Mouse (Mus musculus) kidney, embryonic 14.5 days (tissue): ENCODE measurements at regions not wholly inside any gene's neighbourhood (a gene's known extent, or its start where the extent isn't known, plus 50 kb on each side); places are given as distances from the start of the nearest gene placed in this dataset.
A peak's percentile ranks its signal among the peaks of the same experiment; 100 is the strongest.

Source experiments
- ATAC-seq: fragments of 200-750 bp; cut with Nextera tagmentation; 2 replicates; pipeline ENCODE4 v1.8.0; 2017; ENCODE audit warnings: moderate number of reproducible peaks, mild to moderate bottlenecking, moderate TSS enrichment, moderate library complexity; ENCODE audit not compliant: low FRiP score, low TSS enrichment
- H3K27ac ChIP-seq: fragments of 300-500 bp; sonication (generic); 2 replicates; pipeline ENCODE4 v1.5.1; 2014; ENCODE audit warnings: low read depth, mild to moderate bottlenecking, low read length, moderate library complexity, mixed read lengths
- H3K27me3 ChIP-seq: fragments of 300-500 bp; sonication (generic); 2 replicates; pipeline ENCODE4 v1.6.1; 2014; ENCODE audit warnings: mild to moderate bottlenecking, low read length; ENCODE audit not compliant: control insufficient read depth, insufficient read depth
- H3K36me3 ChIP-seq: fragments of 300-500 bp; sonication (generic); 2 replicates; pipeline ENCODE4 v1.6.1; 2014; ENCODE audit warnings: low read length, mixed read lengths; ENCODE audit not compliant: control insufficient read depth, insufficient read depth
- H3K4me1 ChIP-seq: fragments of 300-500 bp; sonication (generic); 2 replicates; pipeline ENCODE4 v1.6.1; 2014; ENCODE audit warnings: low read length, mixed read lengths; ENCODE audit not compliant: control insufficient read depth, insufficient read depth
- H3K4me2 ChIP-seq: fragments of 300-500 bp; sonication (generic); replicated peaks from 2 replicates; pipeline ENCODE4 v1.6.1; 2014; ENCODE audit warnings: low read depth, mild to moderate bottlenecking, low read length
- H3K4me3 ChIP-seq: fragments of 300-500 bp; sonication (generic); 2 replicates; pipeline ENCODE4 v1.5.1; 2014; ENCODE audit warnings: mild to moderate bottlenecking, low read length
- H3K9ac ChIP-seq: fragments of 300-500 bp; sonication (generic); 2 replicates; pipeline ENCODE4 v1.6.1; 2014; ENCODE audit warnings: low read depth, mild to moderate bottlenecking, low read length, moderate library complexity
- H3K9me3 ChIP-seq: fragments of 300-500 bp; sonication (generic); 2 replicates; pipeline ENCODE4 v1.6.1; 2016; ENCODE audit warnings: low read length; ENCODE audit not compliant: control insufficient read depth
- WGBS: fragments of 180-500 bp; shearing (Covaris S2); extraction: QIAGEN DNeasy Blood & Tissue Kit; methylation state at CpG from one replicate; pipeline ENCODE4 v1.1.7; 2014; 5-methylcytosine and 5-hydroxymethylcytosine counted together

- H3K27ac ChIP-seq, result no peak overlapping the region
- ATAC-seq, result no peak
These were observed 395.8 kb downstream of the Actr3 start for GRCm38 (mm10) chr1:125039572-125040326.

GRCm38 (mm10) chr1:125013301-125013700, 422.2 kb downstream of the Actr3 start:
- Histone ChIP-seq H3K4me1 (no peaks in the 10 kb centered on the region), H3K27ac (no peak overlapping the region), H3K4me3 (no peak overlapping the region), H3K4me2 (no peak overlapping the region), H3K9ac (no peak overlapping the region), H3K27me3 (no peaks in the 10 kb centered on the region), H3K9me3 (no peaks in the 10 kb centered on the region), H3K36me3 (no peaks in the 10 kb centered on the region)
- no peak for ATAC-seq
- 83% methylated on average over 4 of the region's 4 CpGs for WGBS

More at GRCm38 (mm10) chr1:125039572-125040326, 395.8 kb downstream of the Actr3 start:
- Histone ChIP-seq H3K9ac (no peak overlapping the region), H3K4me2 (no peak overlapping the region), H3K27me3 (no peaks in the 10 kb centered on the region), H3K36me3 (no peaks in the 10 kb centered on the region), H3K4me3 (no peak overlapping the region), H3K9me3 (no peaks in the 10 kb centered on the region; the same call in 1 of the 2 replicates), H3K4me1 (no peaks in the 10 kb centered on the region)
- 52% methylated on average over 4 of the region's 4 CpGs for WGBS

GRCm38 (mm10) chr1:125011893-125012292, 423.6 kb downstream of the Actr3 start:
- Histone ChIP-seq H3K4me2 (no peak overlapping the region), H3K4me3 (no peak overlapping the region), H3K9me3 (no peaks in the 10 kb centered on the region), H3K9ac (no peak overlapping the region), H3K36me3 (no peaks in the 10 kb centered on the region), H3K27me3 (no peaks in the 10 kb centered on the region), H3K27ac (no peak overlapping the region), H3K4me1 (no peaks in the 10 kb centered on the region)
- no peak for ATAC-seq
- WGBS, result 87% methylated on average over 2 of the region's 2 CpGs

DNA sequence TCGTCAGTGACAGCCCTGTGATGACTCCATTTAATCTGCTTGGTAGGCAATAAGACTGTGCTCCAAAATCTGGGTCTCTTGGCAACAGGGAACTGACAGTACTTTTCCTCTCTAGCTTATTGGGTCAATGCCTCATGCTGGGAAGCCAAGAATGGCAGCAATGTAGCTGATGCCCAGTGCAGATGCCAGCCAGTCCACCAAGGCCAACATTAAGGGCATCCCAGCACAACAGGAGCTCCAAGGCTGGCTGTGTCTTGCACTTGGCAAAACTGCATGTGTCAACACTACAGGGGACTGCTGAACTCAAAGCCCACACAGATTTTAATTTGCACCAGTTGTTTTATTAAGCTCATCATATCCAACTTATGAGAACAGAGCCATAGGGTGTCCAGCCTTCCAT, 437.9 kb downstream of the Actr3 start:
- Histone ChIP-seq H3K4me1 (no peaks in the 10 kb centered on the region), H3K27ac (no peak overlapping the region), H3K9me3 (no peaks in the 10 kb centered on the region), H3K36me3 (no peaks in the 10 kb centered on the region), H3K4me2 (no peak overlapping the region), H3K27me3 (no peaks in the 10 kb centered on the region), H3K9ac (no peak overlapping the region), H3K4me3 (no peak overlapping the region)
- WGBS, result 68% methylated on average over 1 of the region's 1 CpGs
- no peak for ATAC-seq

GRCm38 (mm10) chr1:124950849-124951248, 484.7 kb downstream of the Actr3 start:
- H3K4me2 ChIP-seq, result no peak overlapping the region
- no peak for ATAC-seq
- H3K4me3 ChIP-seq, result no peak overlapping the region
- no peaks in the 10 kb centered on the region for H3K27me3 ChIP-seq
- no peak overlapping the region for H3K9ac ChIP-seq
- no peaks in the 10 kb centered on the region for H3K36me3 ChIP-seq
- H3K27ac ChIP-seq, result no peak overlapping the region
- no peaks in the 10 kb centered on the region for H3K4me1 ChIP-seq
- no peaks in the 10 kb centered on the region for H3K9me3 ChIP-seq

- Histone ChIP-seq H3K27me3 (no peaks in the 10 kb centered on the region), H3K27ac (no peak overlapping the region), H3K4me1 (no peaks in the 10 kb centered on the region), H3K4me3 (no peak overlapping the region), H3K9me3 (no peaks in the 10 kb centered on the region), H3K4me2 (no peak overlapping the region), H3K9ac (no peak overlapping the region), H3K36me3 (no peaks in the 10 kb centered on the region)
- 0 out of 2 replicates have a peak, but pooled peaks have one; percentile 35 for ATAC-seq
These were observed 531.2 kb downstream of the Actr3 start for GRCm38 (mm10) chr1:124904373-124904772.

- WGBS, result 92% methylated on average over 3 of the region's 3 CpGs
- no peaks in the 10 kb centered on the region for H3K4me1 ChIP-seq
- no peak overlapping the region for H3K4me2 ChIP-seq
- H3K27ac ChIP-seq, result no peak overlapping the region
- H3K36me3 ChIP-seq, result no peaks in the 10 kb centered on the region
- no peaks in the 10 kb centered on the region for H3K27me3 ChIP-seq
- no peak overlapping the region for H3K4me3 ChIP-seq
- no peak overlapping the region for H3K9ac ChIP-seq
- H3K9me3 ChIP-seq, result no peaks in the 10 kb centered on the region
- ATAC-seq, result no peak
These were observed 564.4 kb downstream of the Actr3 start for GRCm38 (mm10) chr1:124871148-124871547.

GRCm38 (mm10) chr1:124866248-124866647, 569.3 kb downstream of the Actr3 start:
- no peak overlapping the region for H3K9ac ChIP-seq
- no peaks in the 10 kb centered on the region for H3K9me3 ChIP-seq
- no peak overlapping the region for H3K4me3 ChIP-seq
- 81% methylated on average over 3 of the region's 3 CpGs for WGBS
- H3K4me1 ChIP-seq, result no peaks in the 10 kb centered on the region
- ATAC-seq, result no peak
- no peaks in the 10 kb centered on the region for H3K36me3 ChIP-seq
- no peak overlapping the region for H3K27ac ChIP-seq
- H3K4me2 ChIP-seq, result no peak overlapping the region
- H3K27me3 ChIP-seq, result no peaks in the 10 kb centered on the region

DNA sequence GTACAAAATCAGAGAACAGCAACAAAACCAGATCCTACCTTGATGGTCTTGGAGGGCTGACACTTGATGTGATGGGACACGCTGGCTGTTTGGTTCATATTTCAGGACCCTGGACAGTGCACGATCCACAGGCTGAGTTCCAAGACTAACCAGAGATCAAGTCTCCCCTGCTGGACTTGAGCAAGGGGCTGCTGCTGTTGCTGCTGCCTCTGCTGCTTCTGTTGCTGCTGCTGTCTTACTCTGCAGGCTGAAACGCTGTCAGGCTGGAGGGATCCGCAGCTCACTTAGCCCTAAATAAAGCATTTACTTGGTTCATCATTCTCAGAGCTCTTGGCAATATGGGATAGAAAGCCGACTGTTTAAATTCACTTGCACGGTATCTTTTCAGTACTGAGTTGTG, 589.8 kb downstream of the Actr3 start:
- H3K36me3 ChIP-seq, result no peaks in the 10 kb centered on the region
- 0 out of 2 replicates have a peak, but pooled peaks have one; percentile 66 for ATAC-seq
- no peaks in the 10 kb centered on the region for H3K9me3 ChIP-seq
- H3K27ac ChIP-seq, result no peak overlapping the region
- H3K4me3 ChIP-seq, result no peak overlapping the region
- WGBS, result 55% methylated on average over 6 of the region's 6 CpGs
- no peak overlapping the region for H3K9ac ChIP-seq
- H3K4me1 ChIP-seq, result no peaks in the 10 kb centered on the region
- H3K27me3 ChIP-seq, result no peaks in the 10 kb centered on the region
- no peak overlapping the region for H3K4me2 ChIP-seq
